Mouse (Mus musculus): ENCODE results near the gene Cep128.

Cep128 gene

GRCm38 (mm10) chr12:91189111-91189510 lies 195.1 kb downstream of the Cep128 start:
- in situ Hi-C loops (cut with MboI; ENCODE audit: unreplicated experiment in 2 of 2), result loop anchor here (10.0 kb wide), 1 partner anchor 454 kb away; the partner anchor contains the start of gene Dio2 (in 2 of the 2)

- in situ Hi-C loops (cut with MboI; ENCODE audit: unreplicated experiment in 2 of 2), result loop anchor here (10.0 kb wide), 1 partner anchor 451 kb away; the partner anchor contains the start of gene Dio2 (in 2 of the 2)
Measured at GRCm38 (mm10) chr12:91185564-91185963, 198.6 kb downstream of the Cep128 start.

- in situ Hi-C loops (cut with MboI; ENCODE audit: unreplicated experiment in 2 of 2), result loop anchor here (10.0 kb wide), 1 partner anchor 450 kb away; the partner anchor contains the start of gene Dio2 (in 2 of the 2)
Measured at GRCm38 (mm10) chr12:91184616-91185015, 199.6 kb downstream of the Cep128 start.

- in situ Hi-C loops (cut with MboI; ENCODE audit: unreplicated experiment in 2 of 2), result loop anchor here (10.0 kb wide), 1 partner anchor 449 kb away; the partner anchor contains the start of gene Dio2 (in 2 of the 2)
Measured at GRCm38 (mm10) chr12:91183928-91184327, 200.3 kb downstream of the Cep128 start.

GRCm38 (mm10) chr12:91183304-91183855 lies 200.8 kb downstream of the Cep128 start:
- in situ Hi-C loops (cut with MboI; ENCODE audit: unreplicated experiment in 2 of 2), result loop anchor here (10.0 kb wide), 1 partner anchor 449 kb away; the partner anchor contains the start of gene Dio2 (in 2 of the 2)

GRCm38 (mm10) chr12:91176808-91177526 lies 207.2 kb downstream of the Cep128 start:
- in situ Hi-C loops (cut with MboI; ENCODE audit: unreplicated experiment in 2 of 2), result no loop called here

GRCm38 (mm10) chr12:91171613-91172012 lies 212.6 kb downstream of the Cep128 start:
- in situ Hi-C loops (cut with MboI; ENCODE audit: unreplicated experiment in 2 of 2), result no loop called here

- in situ Hi-C loops (cut with MboI; ENCODE audit: unreplicated experiment in 2 of 2), result no loop called here
Measured at GRCm38 (mm10) chr12:91161015-91161730, 223.0 kb downstream of the Cep128 start.

- in situ Hi-C loops (cut with MboI; ENCODE audit: unreplicated experiment in 2 of 2), result no loop called here
Measured at GRCm38 (mm10) chr12:91158481-91158880, 225.7 kb downstream of the Cep128 start.

GRCm38 (mm10) chr12:91154052-91154451 lies 230.2 kb downstream of the Cep128 start:
- in situ Hi-C loops (cut with MboI; ENCODE audit: unreplicated experiment in 2 of 2), result no loop called here

- in situ Hi-C loops (cut with MboI; ENCODE audit: unreplicated experiment in 2 of 2), result no loop called here
Measured at GRCm38 (mm10) chr12:91149152-91149551, 235.1 kb downstream of the Cep128 start.

- in situ Hi-C loops (cut with MboI; ENCODE audit: unreplicated experiment in 2 of 2), result no loop called here
Measured at GRCm38 (mm10) chr12:91134740-91135517, 249.3 kb downstream of the Cep128 start.

GRCm38 (mm10) chr12:91115054-91115453 lies 269.2 kb downstream of the Cep128 start:
- in situ Hi-C loops (cut with MboI; ENCODE audit: unreplicated experiment in 2 of 2), result no loop called here

- in situ Hi-C loops (cut with MboI; ENCODE audit: unreplicated experiment in 2 of 2), result no loop called here
Measured at GRCm38 (mm10) chr12:91103316-91103715, 280.9 kb downstream of the Cep128 start.

- in situ Hi-C loops (cut with MboI; ENCODE audit: unreplicated experiment in 2 of 2), result no loop called here
Measured at GRCm38 (mm10) chr12:91097869-91098268, 286.3 kb downstream of the Cep128 start.

- in situ Hi-C loops (cut with MboI; ENCODE audit: unreplicated experiment in 2 of 2), result no loop called here
Measured at GRCm38 (mm10) chr12:91096197-91096596, 288.0 kb downstream of the Cep128 start.

GRCm38 (mm10) chr12:91088271-91088670 lies 295.9 kb downstream of the Cep128 start:
- in situ Hi-C loops (cut with MboI; ENCODE audit: unreplicated experiment in 2 of 2), result no loop called here

- in situ Hi-C loops (cut with MboI; ENCODE audit: unreplicated experiment in 2 of 2), result no loop called here
Measured at GRCm38 (mm10) chr12:91085967-91086366, 298.2 kb downstream of the Cep128 start.

GRCm38 (mm10) chr12:91075600-91075999 lies 308.6 kb downstream of the Cep128 start:
- in situ Hi-C loops (cut with MboI; ENCODE audit: unreplicated experiment in 2 of 2), result no loop called here

- in situ Hi-C loops (cut with MboI; ENCODE audit: unreplicated experiment in 2 of 2), result no loop called here
Measured at GRCm38 (mm10) chr12:91070551-91071045, 313.6 kb downstream of the Cep128 start.

Measured in v-Abl transformed pro-B cells (cell line).